Mouse (Mus musculus) urinary bladder, postnatal 4 days (tissue): ENCODE measurements around the gene Tmem168.

Experiments used
- DNase-seq, 2 experiments: peaks; one replicate each; pipeline ENCODE4 v3.0.0; 2021 to 2022; ENCODE audit warnings: low spot score in 2 of 2

Gene Tmem168

DNA sequence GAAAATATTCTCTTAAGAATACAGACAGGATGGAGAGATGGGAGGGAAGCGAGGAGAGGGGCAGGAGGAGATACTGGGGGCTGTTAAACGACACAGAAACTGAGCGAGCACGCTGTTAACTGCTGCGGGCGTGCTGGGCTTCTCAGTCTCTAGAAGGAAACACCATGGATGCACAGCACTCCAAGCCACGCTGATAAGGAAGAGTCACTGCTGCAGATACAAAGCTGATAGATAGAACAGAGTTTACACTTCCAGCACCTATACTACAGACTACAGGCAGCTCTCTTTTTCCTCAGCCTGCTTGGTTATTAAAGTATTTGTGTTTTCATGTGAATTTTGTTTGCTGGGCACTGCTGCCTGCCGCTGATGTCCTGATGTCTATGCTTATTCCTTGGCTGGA, 21.7 kb downstream of the Tmem168 start:
- no peak for DNase-seq

DNA sequence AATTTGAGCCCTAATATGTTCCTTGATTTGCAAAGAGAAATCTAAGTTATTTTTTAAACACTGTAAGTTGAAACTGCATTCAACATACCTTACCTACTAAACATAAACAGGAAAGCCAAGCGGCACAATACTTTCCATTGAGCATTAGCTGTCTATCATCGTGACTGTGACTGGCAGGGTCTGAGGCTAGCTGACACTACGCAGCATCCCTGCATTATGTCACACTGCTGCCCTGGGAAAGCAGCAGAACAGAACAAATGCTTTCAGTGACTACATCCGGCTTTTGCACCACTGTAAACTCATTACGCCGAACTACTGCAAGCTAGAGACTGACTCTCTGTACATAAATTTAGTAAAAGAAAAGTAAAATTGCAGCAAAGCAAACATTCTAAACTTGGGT, 23.1 kb downstream of the Tmem168 start:
- no peak for DNase-seq

GRCm38 (mm10) chr6:13582075-13582474, 25.8 kb downstream of the Tmem168 start:
- DNase-seq = no peak

DNA sequence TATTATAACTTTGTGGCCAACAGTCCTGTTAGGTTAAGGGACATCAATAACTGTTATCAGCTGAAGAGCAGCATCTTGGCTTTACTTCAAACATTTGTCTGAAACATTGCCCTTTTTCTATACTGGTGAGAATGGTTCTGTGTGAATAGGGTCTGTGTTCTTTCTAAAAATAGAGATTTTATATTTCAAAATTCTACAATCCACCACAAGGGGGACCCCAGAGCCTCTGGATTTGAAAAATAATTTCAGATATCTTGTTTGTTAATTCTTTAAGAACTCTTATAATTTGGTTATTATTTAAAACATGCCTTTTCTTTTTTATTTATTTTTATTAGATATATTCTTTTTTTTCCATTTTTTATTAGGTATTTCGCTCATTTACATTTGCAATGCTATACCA, 42.2 kb downstream of the Tmem168 start:
- DNase-seq = no peak

DNA sequence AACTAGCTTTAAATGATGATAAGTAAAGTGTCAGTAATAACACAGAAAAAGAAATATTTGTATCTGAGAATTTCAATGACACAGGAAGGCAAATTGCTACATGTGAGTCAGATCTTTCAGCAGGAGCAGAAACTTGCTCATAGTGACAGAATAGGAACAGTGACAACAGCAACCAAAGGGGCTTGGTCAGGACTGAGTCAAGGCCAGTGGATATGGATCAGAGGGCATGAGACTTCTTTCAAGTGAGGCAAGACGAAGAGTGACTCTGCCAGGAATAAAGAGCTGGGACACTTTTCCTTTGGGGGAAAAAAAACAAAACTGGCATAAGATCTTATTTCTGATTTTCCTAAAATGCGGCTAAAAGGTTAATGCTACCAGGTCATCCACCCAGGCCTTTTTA, 52.6 kb downstream of the Tmem168 start:
- DNase-seq = no peak

DNA sequence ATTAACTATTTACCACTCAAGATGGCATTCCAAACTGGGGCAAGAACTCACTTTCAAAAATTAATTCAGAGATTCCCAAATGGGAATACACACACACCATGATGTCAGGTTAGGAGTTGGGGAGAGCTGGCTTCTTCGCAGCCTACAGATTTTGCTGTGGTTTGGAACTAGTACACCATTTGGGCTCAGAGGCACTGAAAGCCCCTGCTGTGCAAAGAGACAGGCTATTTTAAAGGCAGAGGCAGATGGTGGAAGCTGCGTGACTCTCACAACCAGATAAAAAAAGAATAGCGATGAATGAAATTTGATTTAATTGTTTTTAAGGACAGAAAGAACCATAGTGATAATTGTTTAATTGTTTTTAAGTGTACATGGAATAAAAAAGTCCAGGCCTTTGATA, 66.1 kb downstream of the Tmem168 start:
- DNase-seq = no peak

GRCm38 (mm10) chr6:13537275-13537964, 70.5 kb downstream of the Tmem168 start:
- no peak for DNase-seq
